Mouse (Mus musculus): ENCODE measurements around the gene Dcst2.

The Dcst2 gene

DNA sequence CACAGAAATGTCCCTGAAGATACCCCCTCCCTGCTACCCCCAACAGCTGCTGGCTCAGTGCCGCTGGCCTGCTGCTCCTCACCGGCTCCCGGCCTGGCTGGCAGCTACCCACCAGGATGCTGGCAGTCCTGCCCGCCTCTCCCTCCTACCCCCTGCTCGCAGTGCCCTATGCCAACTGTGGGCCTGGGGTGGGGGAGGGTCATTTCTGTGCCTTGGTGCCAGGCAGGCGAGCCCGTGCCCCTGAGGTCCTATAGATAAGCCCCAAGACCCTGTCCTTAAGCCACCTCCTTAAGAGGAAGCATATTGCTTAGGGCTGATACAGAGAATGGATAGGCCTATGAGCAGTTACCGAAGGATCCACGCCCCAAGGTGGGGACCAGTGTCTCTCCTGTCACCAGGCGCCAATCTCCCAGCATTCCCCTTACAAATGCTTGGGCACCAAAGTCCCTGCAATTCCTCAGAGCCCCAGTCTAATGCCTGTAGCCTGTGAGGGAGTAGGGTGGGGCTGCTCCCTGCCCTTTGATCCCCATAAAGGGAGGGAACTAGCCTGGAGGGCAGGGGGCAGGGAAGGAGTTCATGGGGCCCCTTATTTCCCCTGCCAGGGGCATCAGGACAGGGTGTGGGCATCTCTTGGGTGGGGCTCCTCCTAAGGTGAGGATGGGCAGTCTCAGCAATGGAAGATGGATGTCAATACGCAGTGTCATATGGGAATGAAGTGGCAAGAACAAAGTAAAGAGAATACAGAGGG is 26.5 kb downstream of the Dcst2 start:
- peak; percentile 59 for DNase-seq (ENCODE audit: low read depth, low spot score)

DNA sequence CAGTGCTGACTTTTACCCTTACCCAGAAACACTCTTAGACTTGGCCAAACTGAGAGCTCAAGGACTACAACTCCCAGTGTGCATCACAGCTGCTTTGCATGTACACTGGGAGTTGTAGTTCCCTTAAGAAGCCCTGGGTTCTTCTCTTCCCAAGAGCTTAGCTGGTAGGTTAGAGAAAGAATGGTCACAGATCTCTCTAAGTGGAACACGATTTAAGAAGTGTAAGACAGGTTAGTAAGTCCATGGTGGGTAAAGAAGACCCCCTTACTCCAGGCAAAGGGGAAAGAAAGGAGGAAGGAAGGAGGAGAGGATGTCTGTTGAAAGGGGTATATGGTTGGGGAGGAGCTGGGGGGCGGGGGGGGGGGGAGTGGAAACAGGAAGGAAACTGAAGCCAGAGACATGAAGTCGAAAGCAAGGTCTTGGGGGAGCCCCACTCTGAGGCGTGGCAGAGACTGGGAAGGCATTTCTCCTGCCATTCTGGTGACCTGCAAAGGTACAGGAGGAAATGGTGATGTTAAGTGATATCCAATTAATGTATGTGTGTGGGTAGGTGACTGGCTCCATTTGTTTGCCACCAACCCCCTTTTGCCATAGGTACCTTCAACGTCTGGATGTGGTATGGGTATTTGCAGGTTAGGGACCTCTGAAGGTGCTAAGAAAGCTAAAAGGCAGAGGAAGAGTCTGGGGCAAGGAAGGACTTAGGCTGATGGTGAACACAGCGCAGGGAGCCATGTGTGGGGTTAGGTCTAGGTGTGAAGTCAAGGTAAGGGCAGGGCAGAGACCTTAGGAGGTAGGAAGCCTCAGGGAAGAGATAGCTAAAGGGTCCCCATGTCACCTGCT is 27.3 kb downstream of the Dcst2 start:
- DNase-seq (ENCODE audit: low read depth, low spot score) = peak; percentile 84

DNA sequence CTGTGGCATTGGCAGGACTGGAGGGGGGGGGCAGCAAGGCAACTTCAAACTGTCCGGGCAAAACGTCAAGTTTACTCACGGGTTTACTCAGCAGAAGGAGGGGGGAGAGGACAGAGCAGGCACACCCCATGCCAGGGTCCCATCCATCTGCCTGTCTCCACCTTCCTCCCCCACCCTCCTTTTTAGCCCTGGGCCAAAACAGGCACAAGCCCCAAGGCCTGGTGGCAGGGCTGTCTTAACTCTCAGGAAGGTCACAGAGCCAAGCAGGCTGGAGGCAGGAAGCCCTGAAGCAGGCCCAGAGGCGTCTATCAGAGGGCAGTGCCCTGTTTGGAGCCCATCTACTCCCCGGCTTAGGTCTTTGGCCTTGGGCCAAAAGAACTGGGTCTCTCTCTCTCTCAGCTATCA is 28.3 kb downstream of the Dcst2 start:
- peak; percentile 45 for DNase-seq (ENCODE audit: low read depth, low spot score)

DNA sequence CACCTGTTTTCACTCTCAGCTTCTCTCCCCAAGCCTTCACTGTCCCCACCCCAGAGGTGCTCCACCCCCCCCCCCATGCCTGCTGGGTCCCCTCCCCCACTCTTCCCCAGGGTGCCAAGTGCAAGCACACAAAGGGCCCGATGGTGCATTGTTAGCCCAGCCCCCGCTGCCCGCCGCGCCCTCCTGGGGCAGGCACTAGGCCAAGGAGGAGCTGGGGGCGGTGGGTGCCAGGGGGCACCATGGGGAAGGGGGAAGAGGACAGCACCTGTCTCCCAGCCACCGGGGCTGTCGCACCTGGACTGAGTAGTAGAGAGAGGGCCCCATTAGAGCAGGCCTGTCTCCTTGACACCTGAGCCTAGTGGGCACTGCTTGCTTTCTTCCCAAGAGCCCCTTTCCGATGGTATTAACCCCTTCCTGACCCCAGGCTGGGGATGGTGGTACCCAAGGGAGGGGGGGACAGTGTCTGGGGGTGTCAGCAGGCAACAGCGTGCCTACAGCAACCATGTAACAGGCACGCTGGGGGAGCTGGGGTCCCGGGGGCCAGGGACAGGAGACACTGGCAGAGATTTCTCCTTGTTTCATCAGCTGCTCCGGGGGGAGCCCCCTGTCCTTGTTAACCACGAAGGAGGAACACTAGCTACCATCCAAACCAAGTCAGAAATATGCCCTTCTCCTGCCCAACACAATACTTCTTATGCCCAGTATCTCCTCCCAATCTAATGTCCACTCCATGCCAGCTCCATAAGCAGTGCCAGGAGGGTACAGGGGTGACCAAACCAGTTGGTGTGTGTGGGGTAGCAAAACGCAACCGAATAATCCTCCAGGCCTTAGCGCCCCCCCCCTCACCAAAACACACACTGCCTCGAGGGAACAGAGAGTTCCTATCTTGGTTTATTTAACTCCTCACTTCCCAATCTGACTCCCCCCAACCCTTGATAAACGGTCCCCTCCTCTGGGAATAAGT is 29.2 kb downstream of the Dcst2 start:
- peak; percentile 62 for DNase-seq (ENCODE audit: low read depth, low spot score)

DNA sequence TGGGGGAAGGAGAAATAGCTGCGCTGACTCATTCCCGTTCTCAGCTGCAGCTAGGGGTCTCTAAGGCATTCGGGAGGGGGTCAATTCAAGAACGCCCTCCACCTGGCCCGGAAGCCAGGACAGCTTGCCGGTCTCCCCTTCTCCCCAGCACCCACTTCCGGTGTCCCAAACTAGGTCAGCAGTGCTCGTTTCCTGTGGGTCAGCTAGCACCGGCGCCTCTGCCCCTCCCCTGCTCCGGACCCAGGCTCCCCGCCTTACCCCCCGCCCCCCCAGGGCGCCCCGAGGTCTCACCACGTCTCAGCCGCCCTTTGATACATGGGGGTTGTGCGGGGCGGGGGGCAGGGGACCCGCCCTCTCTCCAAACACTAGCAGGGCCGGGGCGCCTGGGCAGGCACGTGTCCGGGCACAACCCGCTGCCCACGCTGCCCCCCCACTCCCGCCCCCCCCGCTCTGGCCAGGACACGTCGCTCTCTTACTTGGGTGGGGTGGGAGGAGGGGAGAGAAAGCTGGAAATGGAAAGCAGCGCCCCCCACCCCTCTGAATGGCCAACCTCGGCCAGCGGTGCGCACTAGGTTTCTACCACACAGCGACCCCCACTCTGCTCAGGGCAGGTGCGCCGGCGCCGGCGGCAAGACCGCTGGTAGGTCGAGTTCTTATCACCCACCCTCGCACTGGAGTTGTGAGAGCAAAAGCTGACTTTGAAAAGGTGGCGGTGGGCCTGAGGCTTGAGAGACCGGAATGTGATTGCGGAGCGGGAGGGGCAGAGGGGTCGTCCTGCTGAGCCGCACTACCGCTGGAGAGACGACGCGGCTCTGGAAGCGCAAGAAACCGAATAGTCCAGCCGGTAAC is 30.1 kb downstream of the Dcst2 start:
- peak; percentile 79 for DNase-seq (ENCODE audit: low read depth, low spot score)

DNA sequence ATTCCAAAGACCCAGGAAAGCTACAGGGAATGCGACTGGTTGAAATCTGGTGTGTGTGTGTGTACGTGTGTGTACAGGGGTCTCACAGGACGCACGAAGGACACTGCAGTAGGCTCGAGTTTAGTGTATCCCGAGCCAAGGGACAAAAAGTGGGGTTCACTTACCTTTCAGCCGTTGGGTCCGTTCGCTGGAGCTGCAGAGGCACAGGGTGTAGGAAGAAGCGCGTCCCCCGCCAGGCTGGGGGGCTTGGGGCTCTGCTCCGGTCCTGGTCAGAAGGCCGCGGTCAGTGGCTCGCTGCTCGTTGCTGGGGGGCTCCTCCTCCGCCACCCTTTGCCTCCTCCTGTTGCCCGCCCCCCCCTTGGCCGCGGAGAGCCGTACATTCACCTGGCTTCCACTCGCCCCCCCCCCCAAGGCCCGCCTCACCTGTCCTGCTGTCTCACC is 31.1 kb downstream of the Dcst2 start:
- no peak for DNase-seq (ENCODE audit: low read depth, low spot score)

DNA sequence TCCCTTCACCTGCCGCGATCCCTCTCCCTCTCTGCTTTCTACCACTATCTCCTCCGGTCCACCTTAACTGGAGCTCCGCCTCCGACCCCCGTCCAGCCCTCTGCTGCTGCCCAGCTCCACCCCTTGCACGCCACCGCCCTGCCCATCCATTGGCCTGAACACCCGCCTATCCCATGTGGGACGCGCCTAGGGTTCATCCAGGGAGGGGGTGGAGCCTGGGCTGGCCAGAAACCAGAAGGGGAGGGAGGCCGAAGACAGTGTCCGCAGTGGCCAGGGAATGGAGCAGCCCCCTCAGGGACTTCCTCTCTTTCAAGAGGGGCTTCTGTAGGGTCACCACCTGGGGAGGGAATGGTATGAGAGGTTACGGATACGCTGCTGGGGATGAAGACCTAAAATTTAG is 31.8 kb downstream of the Dcst2 start:
- DNase-seq (ENCODE audit: low read depth, low spot score) = peak; percentile 99

DNA sequence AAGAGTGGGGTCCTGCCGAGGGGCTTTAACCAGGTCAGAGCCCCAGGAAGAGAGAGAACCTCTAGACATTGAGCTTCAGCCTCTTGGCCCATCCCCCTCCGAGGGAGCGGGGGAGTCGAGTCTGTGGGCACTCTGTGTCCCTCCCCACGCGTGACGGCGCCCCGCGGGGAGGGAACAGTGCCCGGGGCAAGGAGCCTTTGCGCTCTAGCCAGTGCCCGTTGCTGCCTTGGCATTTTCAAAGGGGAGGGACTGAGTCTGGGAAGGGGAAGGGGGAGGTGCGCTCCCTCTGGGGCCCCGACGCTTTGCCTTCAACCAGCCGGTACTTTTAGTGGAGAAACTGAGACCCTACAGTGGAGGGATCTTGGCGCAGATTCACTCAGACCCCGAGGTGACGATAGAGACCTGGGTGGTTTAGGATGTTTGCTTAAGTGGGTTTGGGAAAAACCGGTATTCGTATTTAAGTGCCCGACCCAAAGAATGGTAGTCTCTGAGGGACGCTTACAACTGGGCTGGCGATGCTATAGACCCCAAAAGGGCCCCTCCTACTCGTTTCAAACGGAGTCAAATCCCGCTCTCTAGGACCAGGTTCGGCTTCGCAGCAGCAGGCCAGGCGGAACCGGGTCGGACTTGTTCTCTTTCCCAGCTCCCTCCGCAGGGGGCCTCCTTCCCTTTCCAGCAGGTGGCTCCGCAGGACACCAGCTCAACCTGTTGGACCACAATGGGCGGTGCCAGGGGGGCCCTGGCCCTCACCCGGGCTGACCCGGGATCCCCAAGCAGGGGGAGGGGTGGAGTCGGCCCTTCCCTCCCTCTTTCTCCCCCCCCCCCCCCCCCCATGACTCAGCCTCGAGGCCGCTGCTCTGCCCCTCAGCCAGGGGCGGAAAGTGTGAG is 32.5 kb downstream of the Dcst2 start, which contains the start of gene Zbtb7b:
Zbtb7b (minus strand) TSS at position 771 of the 888 bp plus-strand sequence.
- peak; percentile 90 for DNase-seq (ENCODE audit: low read depth, low spot score)

DNA sequence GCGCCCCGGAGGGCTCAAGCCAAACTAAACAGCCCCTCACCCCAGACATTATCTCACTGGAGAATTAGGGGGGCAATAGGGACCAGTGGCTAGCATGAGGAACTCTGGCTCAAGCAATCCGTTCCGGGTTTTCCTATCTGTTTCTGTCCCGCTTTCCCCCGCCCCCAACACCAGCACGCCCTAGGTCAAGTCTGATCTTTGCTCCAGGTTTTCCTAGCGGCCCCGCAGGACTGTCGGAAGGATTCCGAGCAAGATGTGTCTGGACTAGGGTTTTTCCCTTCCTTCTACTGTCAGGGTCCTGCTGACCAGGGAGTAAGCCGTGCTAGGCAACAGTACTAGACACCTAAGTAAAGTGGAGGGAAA is 33.1 kb downstream of the Dcst2 start:
- peak; percentile 94 for DNase-seq (ENCODE audit: low read depth, low spot score)

DNA sequence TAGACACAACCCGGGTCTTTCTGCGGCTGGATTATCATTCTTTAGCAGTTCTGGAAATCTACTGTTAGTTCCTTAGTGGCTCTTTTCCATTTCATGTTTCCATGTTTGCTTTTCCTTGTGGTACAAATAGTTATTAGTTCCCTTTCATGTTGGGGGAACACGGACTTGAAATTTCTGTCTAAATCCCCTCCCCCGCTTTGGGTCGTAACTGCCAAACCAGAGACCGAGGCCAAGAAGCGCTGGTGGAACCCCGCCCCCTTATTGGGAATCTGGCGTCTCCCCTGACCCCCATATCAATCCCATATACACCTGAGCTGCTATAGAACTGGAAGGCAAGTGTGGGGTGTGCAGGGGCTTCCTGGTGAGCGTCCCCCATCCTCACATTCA is 33.6 kb downstream of the Dcst2 start:
- DNase-seq (ENCODE audit: low read depth, low spot score) = no peak

DNA sequence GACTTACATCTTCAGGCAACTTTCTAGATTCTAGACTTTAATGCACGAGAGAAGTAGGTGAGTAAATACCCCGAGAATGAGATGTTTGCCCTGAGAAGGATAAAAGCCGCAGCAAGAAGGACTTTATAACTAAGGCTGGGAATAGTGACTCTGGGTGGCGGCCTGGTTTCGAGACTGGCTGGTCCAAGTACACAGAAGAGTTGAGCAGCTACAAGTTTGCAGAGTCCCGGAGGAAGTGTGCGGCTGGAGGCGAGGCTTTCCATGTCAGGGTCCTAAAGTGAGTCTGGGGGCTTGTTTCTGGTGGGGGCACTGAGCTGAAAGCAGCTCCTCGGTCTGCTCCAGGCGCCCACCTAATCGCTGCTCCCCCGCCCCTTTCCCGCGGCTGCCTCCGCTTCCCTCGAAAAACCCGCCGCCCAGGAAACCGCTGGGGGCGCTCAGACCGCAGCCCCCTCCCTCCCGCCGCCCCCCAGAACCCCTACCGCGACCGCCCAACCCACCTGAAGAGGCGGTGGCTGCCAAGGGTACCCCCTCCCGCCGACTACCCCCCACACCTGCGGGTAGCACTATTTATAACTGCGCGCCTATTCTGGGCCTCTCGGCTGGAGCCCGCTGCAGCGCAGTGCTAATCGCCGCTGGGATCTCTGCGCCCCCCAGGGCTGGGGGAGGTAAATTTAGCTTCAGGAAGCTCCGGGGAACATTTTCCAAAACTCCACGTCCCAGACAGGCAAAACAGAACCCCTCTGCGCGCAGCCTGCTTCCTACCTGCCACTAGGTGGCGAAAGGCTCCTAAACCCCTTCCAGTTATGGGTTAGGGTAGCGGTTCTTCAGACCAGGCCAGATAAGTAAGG is 34.3 kb downstream of the Dcst2 start:
- peak; percentile 83 for DNase-seq (ENCODE audit: low read depth, low spot score)

DNA sequence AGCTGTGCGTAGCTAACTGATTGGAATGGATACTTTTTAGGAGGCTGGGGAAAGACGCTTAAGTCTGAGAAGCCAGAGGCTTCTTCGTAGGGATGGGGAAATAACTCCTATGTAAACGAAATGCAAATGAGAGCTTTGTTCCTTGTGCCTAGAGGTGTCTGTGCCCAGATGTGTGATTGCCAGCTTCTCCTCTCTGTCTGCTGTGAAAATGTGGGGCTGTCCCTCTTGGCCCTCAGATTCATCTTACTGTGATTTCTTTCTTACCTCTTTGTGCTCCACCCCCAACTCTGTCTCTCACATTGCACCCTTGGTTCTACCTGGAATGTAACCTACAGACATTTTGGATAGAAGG is 34.9 kb downstream of the Dcst2 start:
- no peak for DNase-seq (ENCODE audit: low read depth, low spot score)

DNA sequence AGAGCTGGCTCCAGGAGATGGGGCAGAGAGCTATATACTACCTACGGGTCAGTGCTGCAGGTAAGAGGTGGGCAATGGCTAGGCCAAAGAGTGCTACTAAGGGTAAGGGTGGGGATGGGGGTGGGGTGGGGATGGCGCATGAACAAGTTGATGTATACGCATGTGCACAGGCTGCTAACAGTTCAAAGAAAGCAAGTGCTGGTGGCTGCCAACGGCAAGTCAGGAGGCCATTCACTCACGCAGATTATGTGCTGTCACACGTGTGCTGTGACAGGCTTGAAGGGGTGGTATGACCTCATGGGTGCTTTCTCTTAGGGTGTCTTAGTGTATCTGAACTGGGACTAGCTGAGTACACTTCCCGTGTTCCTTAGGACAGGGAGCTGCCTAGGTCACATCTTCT is 39.6 kb downstream of the Dcst2 start:
- no peak for DNase-seq (ENCODE audit: low read depth, low spot score)

DNA sequence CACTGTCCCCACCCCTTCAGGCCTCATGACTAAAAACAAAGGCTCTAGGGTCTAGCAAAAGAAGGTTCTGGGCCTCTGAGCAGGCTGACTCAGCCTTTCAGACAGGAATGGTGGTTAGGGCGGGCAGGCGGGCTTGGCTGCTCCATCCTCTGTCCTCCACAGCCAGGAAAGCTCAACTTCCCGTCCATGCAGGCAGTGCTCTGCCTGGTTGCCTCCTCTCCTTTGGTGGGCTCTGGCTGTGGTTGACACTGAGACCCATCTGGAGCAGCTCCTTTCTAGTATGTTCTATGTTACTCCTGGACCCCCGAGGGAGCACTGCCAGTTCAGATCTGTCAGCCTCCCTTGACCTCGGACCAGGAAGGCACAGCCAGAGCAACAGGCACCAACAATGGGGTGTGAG is 40.9 kb downstream of the Dcst2 start, which contains the start of gene Lenep:
Lenep (minus strand) TSS at position 101 of the 400 bp plus-strand sequence.
- DNase-seq (ENCODE audit: low read depth, low spot score) = no peak

DNA sequence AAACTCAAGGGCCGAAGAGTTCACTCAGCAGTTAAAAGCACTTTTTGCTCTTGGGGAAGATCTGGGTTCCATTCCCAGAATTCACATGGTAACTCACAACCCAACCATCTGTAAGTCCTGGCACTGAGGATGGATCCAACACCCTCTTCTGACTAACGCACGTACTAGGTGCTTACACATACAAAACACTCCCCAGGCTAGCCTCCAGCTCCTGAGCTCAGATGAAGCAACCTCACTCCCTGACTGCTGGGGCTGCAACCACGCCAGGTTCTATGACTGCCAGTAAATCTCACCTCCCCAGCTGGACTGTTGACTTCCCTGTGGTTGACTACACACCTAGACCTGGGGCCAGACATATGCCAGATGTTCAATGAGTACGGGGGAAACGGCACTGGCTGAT is 45.1 kb downstream of the Dcst2 start:
- DNase-seq (ENCODE audit: low read depth, low spot score) = peak; percentile 55

DNA sequence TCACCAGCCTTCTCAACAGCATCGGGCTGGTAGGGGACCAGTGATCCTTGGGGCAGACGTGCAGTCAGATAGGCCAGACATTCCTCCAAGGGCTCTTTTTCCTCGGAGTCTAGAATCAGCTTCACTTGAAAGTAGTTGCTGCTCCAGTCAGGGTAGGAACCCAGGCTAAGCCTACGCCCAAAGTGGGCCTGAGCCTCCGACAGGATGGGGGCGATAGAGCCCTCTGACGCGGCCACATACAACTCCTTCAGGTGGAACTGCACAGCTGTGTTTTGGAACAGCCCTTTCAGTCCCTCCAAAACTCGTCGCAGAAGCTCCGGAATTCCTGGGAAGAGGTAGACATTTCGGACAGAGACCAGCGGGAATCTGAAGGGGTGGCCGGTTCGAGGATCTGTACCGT is 46.7 kb downstream of the Dcst2 start:
- no peak for DNase-seq (ENCODE audit: low read depth, low spot score)

DNA sequence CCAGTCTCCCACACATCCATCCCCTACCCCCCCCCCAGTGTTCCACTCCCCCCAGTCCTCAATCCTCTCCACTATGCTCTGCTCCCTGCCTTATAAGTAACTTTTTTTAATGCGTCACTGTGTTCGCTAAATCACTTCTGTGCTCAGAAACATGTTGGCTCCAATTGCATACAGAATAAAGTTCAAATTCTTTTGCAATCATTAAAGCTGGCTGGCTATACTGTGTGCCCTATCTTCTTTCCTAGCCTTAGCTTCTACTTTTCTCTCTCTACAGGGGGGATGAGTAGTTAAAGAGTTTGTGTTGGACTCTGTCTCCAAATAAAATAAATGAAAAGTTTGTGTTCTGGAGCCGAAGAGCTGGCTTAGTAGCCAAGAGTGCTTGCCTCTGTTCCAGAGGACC is 47.9 kb downstream of the Dcst2 start:
- DNase-seq (ENCODE audit: low read depth, low spot score) = no peak

DNA sequence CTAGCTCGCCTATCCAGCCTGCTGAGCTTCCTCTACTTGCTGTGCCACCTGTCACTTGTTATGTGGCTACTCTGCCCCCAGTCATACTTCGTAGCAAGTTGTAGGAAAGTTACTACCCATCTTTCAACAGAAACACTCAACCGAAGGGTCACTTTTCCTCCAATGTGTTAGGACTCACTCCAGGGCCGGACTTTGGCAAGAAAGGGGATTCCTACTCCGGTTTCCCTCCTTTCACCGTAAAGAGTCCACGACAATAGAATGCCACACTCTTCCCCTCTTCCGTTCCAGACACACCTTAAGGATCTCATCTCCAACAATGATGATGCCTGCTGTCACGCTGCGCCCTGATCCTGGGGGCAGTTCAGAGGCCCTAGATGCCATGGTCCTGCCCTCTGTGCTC is 49.1 kb downstream of the Dcst2 start:
- no peak for DNase-seq (ENCODE audit: low read depth, low spot score)
